Mouse (Mus musculus): ENCODE data around the gene Ppp1r10. TPM values are rescaled to one million over a fixed set of nuclear protein-coding genes. Genes with fewer than 3 reads are reported as not detected.
A peak's percentile ranks its signal among the peaks of the same experiment; 100 is the strongest.

Gene Ppp1r10
- polyA plus RNA-seq, 1 experiment from 2014 or later = 35.0 TPM

GRCm38 (mm10) chr17:35907609-35908008, 8.6 kb upstream of the Ppp1r10 start:
- ATAC-seq (ENCODE audit: insufficient number of reproducible peaks, low FRiP score, low TSS enrichment, low read depth) = no peak

GRCm38 (mm10) chr17:35909186-35909918, 6.9 kb upstream of the Ppp1r10 start:
- Histone ChIP-seq H3K9ac (peak overlapping the region; percentile 76), H3K4me2 (peak overlapping the region; percentile 81), H3K36me3 (peaks cover 64% of the 10 kb centered on the region), H3K27me3 (no peaks in the 10 kb centered on the region), H3K9me3 (no peaks in the 10 kb centered on the region), H3K4me1 (peaks cover 24% of the 10 kb centered on the region), H3K4me3 (peak overlapping the region; percentile 69), H3K27ac (peak overlapping the region; percentile 71)
- WGBS = 19% methylated on average over 20 of the region's 20 CpGs
- ATAC-seq (ENCODE audit: insufficient number of reproducible peaks, low FRiP score, low TSS enrichment, low read depth) = peak; percentile 26; the same call in 1 of the 2 replicates

More at GRCm38 (mm10) chr17:35907609-35908008, 8.6 kb upstream of the Ppp1r10 start:
- no peak overlapping the region for H3K27ac ChIP-seq
- H3K4me3 ChIP-seq = no peak overlapping the region
- no peaks in the 10 kb centered on the region for H3K9me3 ChIP-seq
- no peaks in the 10 kb centered on the region for H3K27me3 ChIP-seq
- H3K4me2 ChIP-seq = no peak overlapping the region
- H3K36me3 ChIP-seq = peaks cover 60% of the 10 kb centered on the region
- H3K4me1 ChIP-seq = peaks cover 27% of the 10 kb centered on the region
- WGBS = 80% methylated on average over 2 of the region's 2 CpGs
- no peak overlapping the region for H3K9ac ChIP-seq

- H3K36me3 ChIP-seq = peaks cover 59% of the 10 kb centered on the region
- H3K4me2 ChIP-seq = peak within 1 kb of the TSS; percentile 81
- WGBS = 3% methylated on average over 25 of the region's 25 CpGs
- peak within 1 kb of the TSS; percentile 69 for H3K4me3 ChIP-seq
- H3K27ac ChIP-seq = peak within 1 kb of the TSS; percentile 71
- no peaks in the 10 kb centered on the region for H3K9me3 ChIP-seq
- H3K4me1 ChIP-seq = peaks cover 25% of the 10 kb centered on the region
- peak; percentile 87 for ATAC-seq (ENCODE audit: insufficient number of reproducible peaks, low FRiP score, low TSS enrichment, low read depth)
- H3K9ac ChIP-seq = peak within 1 kb of the TSS; percentile 76
- H3K27me3 ChIP-seq = no peaks in the 10 kb centered on the region
Measured at GRCm38 (mm10) chr17:35909919-35910369, 6.3 kb upstream of the Ppp1r10 start, which contains the start of gene Atat1. TSS of gene Atat1 (minus strand) at chr17:35910075.

GRCm38 (mm10) chr17:35914975-35915374, 1.3 kb upstream of the Ppp1r10 start:
- no peaks in the 10 kb centered on the region for H3K27me3 ChIP-seq

GRCm38 (mm10) chr17:35915538-35916296, 517 bp upstream of the Ppp1r10 start:
- Histone ChIP-seq H3K36me3 (peaks cover 28% of the 10 kb centered on the region), H3K4me3 (peak overlapping the region; percentile 71), H3K27ac (peak overlapping the region; percentile 96), H3K4me1 (peaks cover 24% of the 10 kb centered on the region), H3K27me3 (no peaks in the 10 kb centered on the region), H3K9ac (peak overlapping the region; percentile 48), H3K9me3 (no peaks in the 10 kb centered on the region), H3K4me2 (peak overlapping the region; percentile 69)
- WGBS = 2% methylated on average over 28 of the region's 28 CpGs
- no peak for ATAC-seq (ENCODE audit: insufficient number of reproducible peaks, low FRiP score, low TSS enrichment, low read depth)

More at GRCm38 (mm10) chr17:35914975-35915374, 1.3 kb upstream of the Ppp1r10 start:
- Histone ChIP-seq H3K4me2 (peak overlapping the region; percentile 69), H3K9me3 (no peaks in the 10 kb centered on the region), H3K4me1 (peaks cover 18% of the 10 kb centered on the region), H3K36me3 (peaks cover 28% of the 10 kb centered on the region), H3K4me3 (peak overlapping the region; percentile 71), H3K27ac (no peak overlapping the region), H3K9ac (no peak overlapping the region)
- 81% methylated on average over 6 of the region's 6 CpGs for WGBS
- ATAC-seq (ENCODE audit: insufficient number of reproducible peaks, low FRiP score, low TSS enrichment, low read depth) = no peak

GRCm38 (mm10) chr17:35917143-35917462, 869 bp downstream of the Ppp1r10 start:
- Histone ChIP-seq H3K36me3 (peaks cover 20% of the 10 kb centered on the region), H3K4me3 (peak overlapping the region; percentile 71), H3K27me3 (no peaks in the 10 kb centered on the region), H3K4me2 (peak overlapping the region; percentile 64), H3K9ac (peak overlapping the region; percentile 85), H3K4me1 (peaks cover 24% of the 10 kb centered on the region), H3K27ac (peak overlapping the region; percentile 96), H3K9me3 (no peaks in the 10 kb centered on the region)
- no peak for ATAC-seq (ENCODE audit: insufficient number of reproducible peaks, low FRiP score, low TSS enrichment, low read depth)
- WGBS = 0% methylated on average over 8 of the region's 8 CpGs

GRCm38 (mm10) chr17:35917463-35918251, 1.4 kb downstream of the Ppp1r10 start:
- Histone ChIP-seq H3K36me3 (peaks cover 14% of the 10 kb centered on the region), H3K27ac (peak overlapping the region; percentile 96), H3K4me1 (peaks cover 24% of the 10 kb centered on the region), H3K4me3 (peak overlapping the region; percentile 71), H3K9me3 (no peaks in the 10 kb centered on the region), H3K4me2 (peak overlapping the region; percentile 64), H3K9ac (peak overlapping the region; percentile 85), H3K27me3 (no peaks in the 10 kb centered on the region)
- WGBS = under 1% methylated on average over 13 of the region's 13 CpGs
- no peak for ATAC-seq (ENCODE audit: insufficient number of reproducible peaks, low FRiP score, low TSS enrichment, low read depth)

GRCm38 (mm10) chr17:35918276-35919059, 2.2 kb downstream of the Ppp1r10 start:
- WGBS = 0% methylated on average over 11 of the region's 11 CpGs
- Histone ChIP-seq H3K4me3 (peak overlapping the region; percentile 71), H3K27ac (peak overlapping the region; percentile 96), H3K27me3 (no peaks in the 10 kb centered on the region), H3K9ac (peak overlapping the region; percentile 85), H3K36me3 (peaks cover 12% of the 10 kb centered on the region), H3K4me2 (peak overlapping the region; percentile 64), H3K9me3 (no peaks in the 10 kb centered on the region), H3K4me1 (peaks cover 24% of the 10 kb centered on the region)
- no peak for ATAC-seq (ENCODE audit: insufficient number of reproducible peaks, low FRiP score, low TSS enrichment, low read depth)

GRCm38 (mm10) chr17:35919060-35919715, 3.0 kb downstream of the Ppp1r10 start:
- no peaks in the 10 kb centered on the region for H3K27me3 ChIP-seq
- peaks cover 15% of the 10 kb centered on the region for H3K36me3 ChIP-seq
- peak overlapping the region; percentile 64 for H3K4me2 ChIP-seq
- peaks cover 24% of the 10 kb centered on the region for H3K4me1 ChIP-seq
- peak overlapping the region; percentile 44; the same call in 1 of the 2 replicates for H3K9ac ChIP-seq
- no peak for ATAC-seq (ENCODE audit: insufficient number of reproducible peaks, low FRiP score, low TSS enrichment, low read depth)
- WGBS = 17% methylated on average over 7 of the region's 7 CpGs
- H3K4me3 ChIP-seq = peak overlapping the region; percentile 71
- H3K27ac ChIP-seq = peak overlapping the region; percentile 96
- H3K9me3 ChIP-seq = no peaks in the 10 kb centered on the region

- H3K4me3 ChIP-seq = peak overlapping the region; percentile 71
- H3K9me3 ChIP-seq = no peaks in the 10 kb centered on the region
- H3K4me1 ChIP-seq = peaks cover 23% of the 10 kb centered on the region
- no peak for ATAC-seq (ENCODE audit: insufficient number of reproducible peaks, low FRiP score, low TSS enrichment, low read depth)
- H3K27me3 ChIP-seq = no peaks in the 10 kb centered on the region
- peaks cover 20% of the 10 kb centered on the region for H3K36me3 ChIP-seq
- no peak overlapping the region for H3K9ac ChIP-seq
- WGBS = 44% methylated on average over 6 of the region's 6 CpGs
- peak overlapping the region; percentile 64 for H3K4me2 ChIP-seq
- peak overlapping the region; percentile 96 for H3K27ac ChIP-seq
Measured at GRCm38 (mm10) chr17:35919864-35920301, 3.6 kb downstream of the Ppp1r10 start.

Measured in limb, embryonic 15.5 days (tissue).